Mouse (Mus musculus): ENCODE results near the gene 9130409I23Rik. TPM values are rescaled to one million over a fixed set of nuclear protein-coding genes. Genes with fewer than 3 reads are reported as not detected.

9130409I23Rik gene
- 0.28 and 0.72 TPM in 2 replicates for polyA plus RNA-seq (2015; fragmentation: Nextera tagmentation; extraction: Ambion mirVana)

GRCm38 (mm10) chr1:181050937-181051336 lies at the start of gene 9130409I23Rik:
TSS of gene 9130409I23Rik (plus strand) at chr1:181051237.
- H3K4me3 ChIP-seq (ENCODE audit: low read depth, low read length) = no peak within 1 kb of the TSS
- TF ChIP-seq CTCF (IDR thresholded peaks at IDR 0.05; ENCODE audit: low read depth) = no peak
- TF ChIP-seq EP300 (optimal IDR thresholded peaks at IDR 0.05) = no peak
- H3K9me3 ChIP-seq (ENCODE audit: control insufficient read depth, low read length) = no peaks in the 10 kb centered on the region
- H3K4me1 ChIP-seq (replicated peaks; ENCODE audit: control insufficient read depth, insufficient read depth) = no peaks in the 10 kb centered on the region
- ATAC-seq (ENCODE audit: low FRiP score, low TSS enrichment) (no peak), DNase-seq (ENCODE audit: low spot score) (no peak)
- H3K36me3 ChIP-seq (ENCODE audit: control insufficient read depth, insufficient read depth, low read length) = no peaks in the 10 kb centered on the region
- no peak within 1 kb of the TSS for H3K4me2 ChIP-seq (replicated peaks; ENCODE audit: low read depth)
- H3K27ac ChIP-seq (replicated peaks) = no peak within 1 kb of the TSS
- no peak within 1 kb of the TSS for H3K9ac ChIP-seq (ENCODE audit: low read length)
- no peaks in the 10 kb centered on the region for H3K27me3 ChIP-seq (ENCODE audit: control insufficient read depth, insufficient read depth, low read length)
- WGBS = 74% methylated on average over 6 of the region's 6 CpGs

- 87% methylated on average over 3 of the region's 3 CpGs for WGBS
- H3K27me3 ChIP-seq (ENCODE audit: control insufficient read depth, insufficient read depth, low read length) = no peaks in the 10 kb centered on the region
Measured at GRCm38 (mm10) chr1:181001621-181002020, 49.4 kb upstream of the 9130409I23Rik start.

GRCm38 (mm10) chr1:181003790-181004189 lies 47.2 kb upstream of the 9130409I23Rik start:
- no peak for DNase-seq (ENCODE audit: low spot score)
- WGBS = 71% methylated on average over 2 of the region's 2 CpGs

More at GRCm38 (mm10) chr1:181001621-181002020, 49.4 kb upstream of the 9130409I23Rik start:
- Histone ChIP-seq H3K27ac (replicated peaks) (no peak overlapping the region), H3K9me3 (ENCODE audit: control insufficient read depth, low read length) (no peaks in the 10 kb centered on the region), H3K4me2 (replicated peaks; ENCODE audit: low read depth) (no peak overlapping the region), H3K36me3 (ENCODE audit: control insufficient read depth, insufficient read depth, low read length) (no peaks in the 10 kb centered on the region), H3K4me3 (ENCODE audit: low read depth, low read length) (no peak overlapping the region), H3K4me1 (replicated peaks; ENCODE audit: control insufficient read depth, insufficient read depth) (no peaks in the 10 kb centered on the region), H3K9ac (ENCODE audit: low read length) (no peak overlapping the region)
- ATAC-seq (ENCODE audit: low FRiP score, low TSS enrichment) (no peak), DNase-seq (ENCODE audit: low spot score) (no peak)
- no peak for TF ChIP-seq CTCF (IDR thresholded peaks at IDR 0.05; ENCODE audit: low read depth)
- no peak for TF ChIP-seq EP300 (optimal IDR thresholded peaks at IDR 0.05)

GRCm38 (mm10) chr1:181005331-181005730 lies 45.7 kb upstream of the 9130409I23Rik start:
- TF ChIP-seq EP300 (optimal IDR thresholded peaks at IDR 0.05) = no peak
- DNase-seq (ENCODE audit: low spot score) (peak; percentile 29), ATAC-seq (ENCODE audit: low FRiP score, low TSS enrichment) (peak; percentile 50; the same call in 1 of the 2 replicates)
- WGBS = 58% methylated on average over 8 of the region's 8 CpGs
- H3K36me3 ChIP-seq (ENCODE audit: control insufficient read depth, insufficient read depth, low read length) = no peaks in the 10 kb centered on the region
- H3K9ac ChIP-seq (ENCODE audit: low read length) = no peak overlapping the region
- no peaks in the 10 kb centered on the region for H3K9me3 ChIP-seq (ENCODE audit: control insufficient read depth, low read length)
- H3K4me2 ChIP-seq (replicated peaks; ENCODE audit: low read depth) = no peak overlapping the region
- H3K27ac ChIP-seq (replicated peaks) = no peak overlapping the region
- H3K4me1 ChIP-seq (replicated peaks; ENCODE audit: control insufficient read depth, insufficient read depth) = no peaks in the 10 kb centered on the region
- H3K4me3 ChIP-seq (ENCODE audit: low read depth, low read length) = no peak overlapping the region
- no peaks in the 10 kb centered on the region for H3K27me3 ChIP-seq (ENCODE audit: control insufficient read depth, insufficient read depth, low read length)

More at GRCm38 (mm10) chr1:181003790-181004189, 47.2 kb upstream of the 9130409I23Rik start:
- H3K27ac ChIP-seq (replicated peaks) = no peak overlapping the region
- no peak overlapping the region for H3K9ac ChIP-seq (ENCODE audit: low read length)
- no peak for TF ChIP-seq EP300 (optimal IDR thresholded peaks at IDR 0.05)
- no peak for TF ChIP-seq CTCF (IDR thresholded peaks at IDR 0.05; ENCODE audit: low read depth)
- H3K9me3 ChIP-seq (ENCODE audit: control insufficient read depth, low read length) = no peaks in the 10 kb centered on the region
- no peaks in the 10 kb centered on the region for H3K4me1 ChIP-seq (replicated peaks; ENCODE audit: control insufficient read depth, insufficient read depth)
- H3K27me3 ChIP-seq (ENCODE audit: control insufficient read depth, insufficient read depth, low read length) = no peaks in the 10 kb centered on the region
- H3K4me3 ChIP-seq (ENCODE audit: low read depth, low read length) = no peak overlapping the region
- ATAC-seq (ENCODE audit: low FRiP score, low TSS enrichment) = no peak
- H3K4me2 ChIP-seq (replicated peaks; ENCODE audit: low read depth) = no peak overlapping the region
- H3K36me3 ChIP-seq (ENCODE audit: control insufficient read depth, insufficient read depth, low read length) = no peaks in the 10 kb centered on the region

- Histone ChIP-seq H3K4me3 (ENCODE audit: low read depth, low read length) (no peak overlapping the region), H3K27ac (replicated peaks) (no peak overlapping the region), H3K36me3 (ENCODE audit: control insufficient read depth, insufficient read depth, low read length) (no peaks in the 10 kb centered on the region), H3K4me1 (replicated peaks; ENCODE audit: control insufficient read depth, insufficient read depth) (no peaks in the 10 kb centered on the region), H3K9me3 (ENCODE audit: control insufficient read depth, low read length) (no peaks in the 10 kb centered on the region), H3K27me3 (ENCODE audit: control insufficient read depth, insufficient read depth, low read length) (no peaks in the 10 kb centered on the region), H3K4me2 (replicated peaks; ENCODE audit: low read depth) (no peak overlapping the region), H3K9ac (ENCODE audit: low read length) (no peak overlapping the region)
- TF ChIP-seq EP300 (optimal IDR thresholded peaks at IDR 0.05) (no peak), CTCF (IDR thresholded peaks at IDR 0.05; ENCODE audit: low read depth) (no peak)
- WGBS = 84% methylated on average over 6 of the region's 6 CpGs
- ATAC-seq (ENCODE audit: low FRiP score, low TSS enrichment) = no peak
- DNase-seq (ENCODE audit: low spot score) = peak; percentile 8
Measured at GRCm38 (mm10) chr1:181007831-181008230, 43.2 kb upstream of the 9130409I23Rik start.

- Histone ChIP-seq H3K4me2 (replicated peaks; ENCODE audit: low read depth) (no peak overlapping the region), H3K4me3 (ENCODE audit: low read depth, low read length) (no peak overlapping the region), H3K4me1 (replicated peaks; ENCODE audit: control insufficient read depth, insufficient read depth) (no peaks in the 10 kb centered on the region), H3K9ac (ENCODE audit: low read length) (no peak overlapping the region), H3K27ac (replicated peaks) (no peak overlapping the region), H3K36me3 (ENCODE audit: control insufficient read depth, insufficient read depth, low read length) (no peaks in the 10 kb centered on the region), H3K9me3 (ENCODE audit: control insufficient read depth, low read length) (no peaks in the 10 kb centered on the region), H3K27me3 (ENCODE audit: control insufficient read depth, insufficient read depth, low read length) (no peaks in the 10 kb centered on the region)
- WGBS = 85% methylated on average over 2 of the region's 2 CpGs
- TF ChIP-seq CTCF (IDR thresholded peaks at IDR 0.05; ENCODE audit: low read depth) (no peak), EP300 (optimal IDR thresholded peaks at IDR 0.05) (no peak)
- ATAC-seq (ENCODE audit: low FRiP score, low TSS enrichment) (no peak), DNase-seq (ENCODE audit: low spot score) (peak; percentile 19)
Measured at GRCm38 (mm10) chr1:181008266-181008665, 42.8 kb upstream of the 9130409I23Rik start.
